Mouse (Mus musculus): Measurements from ENCODE around the gene Kmt2d.

Gene Kmt2d

DNA sequence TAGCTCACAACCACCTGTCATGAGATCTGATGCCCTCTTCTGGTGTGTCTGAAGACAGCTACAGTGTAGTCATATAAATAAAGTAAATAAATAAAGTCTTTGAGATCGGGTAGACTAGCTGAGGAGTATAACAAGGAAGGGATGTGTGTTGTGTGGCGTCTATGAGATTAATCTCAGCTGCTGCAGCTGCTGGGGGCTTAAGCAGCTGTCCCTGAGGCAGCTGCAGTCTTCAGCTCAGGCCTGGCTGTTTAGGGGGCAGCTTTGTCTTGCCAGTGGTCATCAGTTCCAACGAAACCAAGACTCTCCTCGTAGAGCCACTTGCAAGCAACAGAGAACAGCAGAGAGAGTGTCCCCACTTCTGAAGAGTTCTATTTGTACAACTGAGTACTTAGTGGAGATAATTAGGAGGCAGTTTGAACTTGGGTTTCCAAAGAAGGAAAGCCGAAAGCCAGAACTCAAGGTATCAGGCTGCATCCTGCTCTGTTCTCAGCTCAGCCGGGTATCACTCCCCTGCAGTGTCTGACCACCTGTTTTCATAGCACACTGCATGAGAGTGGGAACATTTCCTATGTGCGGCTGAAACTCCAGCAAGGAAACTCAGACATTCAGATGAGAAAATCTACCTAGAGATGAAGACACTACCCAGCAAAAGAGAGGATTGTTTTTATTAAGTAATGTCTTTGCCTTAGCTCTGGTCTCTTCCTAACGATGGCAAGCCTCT, 15.8 kb upstream of the Kmt2d start:
- no peak for DNase-seq (ENCODE audit: low spot score)

DNA sequence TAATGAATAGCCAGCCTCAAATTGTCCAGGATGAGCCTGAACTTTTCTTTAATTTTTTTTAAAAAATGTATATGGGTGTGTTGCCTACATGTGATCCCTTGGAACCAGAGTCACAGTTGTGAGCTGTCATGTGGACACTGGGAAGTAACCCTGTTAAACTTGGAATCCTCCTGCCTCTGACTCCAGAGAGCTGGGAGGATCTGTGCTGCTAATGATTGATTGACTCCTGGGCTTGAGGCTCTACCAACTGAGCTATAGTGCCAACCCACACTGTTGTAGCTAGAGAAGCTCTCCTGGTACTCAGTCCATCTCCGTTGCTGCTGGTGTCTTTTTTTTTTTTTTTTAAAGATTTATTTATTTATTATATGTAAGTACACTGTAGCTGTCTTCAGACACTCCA, 13.1 kb upstream of the Kmt2d start:
- DNase-seq (ENCODE audit: low spot score), result no peak

DNA sequence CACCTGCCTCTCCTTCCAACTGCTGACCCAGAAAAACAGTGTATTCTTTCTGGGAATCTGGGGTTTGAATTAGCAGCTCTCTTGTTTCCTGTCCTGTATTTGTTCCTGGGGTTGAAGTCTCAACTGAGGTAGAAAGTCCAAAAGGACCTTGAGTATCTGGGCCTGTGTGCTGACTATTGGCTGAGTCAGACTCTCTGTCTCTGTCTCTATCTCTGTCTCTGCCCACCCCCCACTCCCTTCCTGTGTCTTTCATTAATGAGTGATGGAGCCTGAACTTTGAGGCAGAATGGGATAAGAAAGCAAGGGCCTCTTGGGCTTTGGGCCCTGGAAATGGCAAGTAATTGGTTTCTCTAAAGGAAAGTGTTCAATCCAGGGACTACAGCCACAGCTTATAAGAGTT, 12.7 kb upstream of the Kmt2d start:
- DNase-seq (ENCODE audit: low spot score), result no peak

DNA sequence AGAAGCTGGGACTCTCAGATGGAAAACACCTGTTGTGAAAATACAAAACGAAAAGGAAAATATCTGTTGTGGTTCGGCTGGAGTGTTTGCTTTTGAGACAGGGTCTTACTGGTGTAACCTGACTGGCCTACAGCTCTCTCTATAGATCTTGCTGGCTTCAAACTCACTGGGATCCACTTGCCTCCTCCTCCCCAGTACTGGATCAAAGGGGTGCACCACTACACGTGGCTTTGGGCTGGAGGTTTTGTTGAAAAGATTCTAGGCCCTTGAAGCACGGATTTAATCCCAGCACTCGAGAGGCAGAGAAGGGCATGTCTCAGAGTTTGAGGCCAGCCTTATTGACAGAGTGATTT, 10.6 kb upstream of the Kmt2d start:
- DNase-seq (ENCODE audit: low spot score), result no peak

DNA sequence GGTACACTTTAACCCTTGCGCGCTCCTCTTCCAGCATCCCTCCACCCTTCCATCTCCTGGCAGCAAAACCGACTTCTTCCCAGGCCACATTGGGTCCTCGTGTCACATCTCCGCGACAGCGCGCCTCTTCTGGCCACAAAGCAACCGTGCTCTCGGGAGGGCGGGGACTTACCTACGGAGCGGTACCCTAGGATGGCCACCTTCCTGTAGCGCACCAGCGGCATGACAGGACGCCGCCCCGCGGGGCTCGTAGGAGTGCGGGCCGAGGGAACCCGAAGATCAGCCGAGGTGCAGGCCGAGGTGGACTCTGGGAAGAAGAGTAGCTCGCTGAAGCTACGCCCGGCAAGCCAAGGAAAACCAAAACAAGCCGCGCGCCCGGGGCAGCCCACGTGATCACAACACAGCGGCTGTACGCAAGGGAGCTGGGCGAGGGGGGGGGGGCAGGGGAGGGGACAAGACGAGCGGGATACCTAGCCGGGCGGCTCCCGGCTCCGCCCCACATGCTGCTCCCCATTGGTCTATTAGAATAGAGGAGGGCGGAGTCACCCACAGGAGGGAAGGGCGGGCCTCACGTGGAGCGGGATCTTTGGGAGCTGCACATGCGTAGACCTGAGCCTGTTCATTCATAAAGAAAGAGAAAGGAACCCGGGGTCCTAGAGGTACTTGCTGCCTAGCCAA, 10.1 kb upstream of the Kmt2d start:
- DNase-seq (ENCODE audit: low spot score), result peak; percentile 75

DNA sequence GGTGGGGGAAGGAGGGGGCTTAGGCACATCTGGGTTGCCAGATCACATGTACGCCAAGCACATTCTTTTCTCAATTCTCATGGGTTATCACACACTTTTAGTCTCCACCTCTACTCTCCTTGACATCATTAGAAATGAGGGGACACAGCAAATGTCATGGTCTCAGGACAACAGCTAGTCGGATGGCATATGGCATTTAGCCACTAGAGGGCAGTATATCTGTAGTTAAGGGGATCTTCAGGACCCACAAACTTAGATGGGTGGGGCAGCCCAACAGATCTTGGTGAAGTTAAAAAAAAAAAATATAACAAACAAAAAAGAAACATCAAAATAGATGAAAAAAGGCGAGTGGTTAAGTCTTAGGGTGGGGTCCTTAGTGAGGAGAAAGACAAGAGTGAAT, 6.3 kb upstream of the Kmt2d start:
- peak; percentile 65 for DNase-seq (ENCODE audit: low spot score)

DNA sequence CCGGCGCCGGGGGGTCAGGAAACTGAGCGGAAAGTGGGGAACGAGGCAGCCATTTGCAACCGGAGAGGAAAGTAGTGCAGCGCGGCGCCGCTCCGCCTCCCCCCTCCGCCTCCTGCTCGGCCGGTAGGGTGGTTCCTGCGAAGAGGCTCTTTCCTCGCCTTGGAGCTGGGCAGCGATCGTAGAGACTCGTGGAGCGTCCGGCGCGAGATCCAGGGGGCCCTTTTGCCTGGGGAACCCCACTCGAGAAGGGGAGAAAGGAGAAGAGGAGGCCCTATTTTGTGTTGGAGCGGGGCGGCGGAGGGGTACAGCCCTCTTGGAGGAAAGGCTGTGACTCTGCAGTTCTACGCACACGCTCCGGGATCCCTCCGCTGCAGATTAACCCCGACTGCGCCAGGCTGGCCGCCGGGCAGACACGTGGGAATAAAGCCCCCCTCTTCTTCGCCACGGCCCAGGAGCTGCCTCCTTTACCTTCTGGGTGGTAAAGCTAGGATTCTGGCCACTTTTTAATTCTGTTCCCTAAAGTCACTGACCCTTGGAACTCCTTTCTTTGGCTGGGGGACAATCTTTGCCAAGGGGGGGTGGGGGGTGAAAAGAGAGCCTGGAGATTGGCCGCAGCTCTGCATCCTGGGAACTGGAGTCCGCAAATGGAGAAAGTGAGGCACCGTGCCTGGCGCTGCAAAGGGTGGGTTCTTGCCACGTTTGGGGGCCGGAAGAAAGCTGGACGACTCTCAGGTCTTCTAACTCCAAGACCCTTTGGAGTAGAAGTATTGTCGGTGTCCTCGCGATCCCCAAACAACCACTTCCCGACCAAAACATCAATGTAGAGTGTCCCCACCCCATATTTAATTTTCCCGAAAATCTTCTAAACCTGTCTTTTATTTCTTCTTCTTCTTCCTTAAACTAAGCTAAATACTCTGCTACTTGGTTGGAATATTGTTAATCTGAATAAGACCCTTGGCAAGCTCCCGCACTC, 1.2 kb upstream of the Kmt2d start:
- DNase-seq (ENCODE audit: low spot score), result peak; percentile 82

DNA sequence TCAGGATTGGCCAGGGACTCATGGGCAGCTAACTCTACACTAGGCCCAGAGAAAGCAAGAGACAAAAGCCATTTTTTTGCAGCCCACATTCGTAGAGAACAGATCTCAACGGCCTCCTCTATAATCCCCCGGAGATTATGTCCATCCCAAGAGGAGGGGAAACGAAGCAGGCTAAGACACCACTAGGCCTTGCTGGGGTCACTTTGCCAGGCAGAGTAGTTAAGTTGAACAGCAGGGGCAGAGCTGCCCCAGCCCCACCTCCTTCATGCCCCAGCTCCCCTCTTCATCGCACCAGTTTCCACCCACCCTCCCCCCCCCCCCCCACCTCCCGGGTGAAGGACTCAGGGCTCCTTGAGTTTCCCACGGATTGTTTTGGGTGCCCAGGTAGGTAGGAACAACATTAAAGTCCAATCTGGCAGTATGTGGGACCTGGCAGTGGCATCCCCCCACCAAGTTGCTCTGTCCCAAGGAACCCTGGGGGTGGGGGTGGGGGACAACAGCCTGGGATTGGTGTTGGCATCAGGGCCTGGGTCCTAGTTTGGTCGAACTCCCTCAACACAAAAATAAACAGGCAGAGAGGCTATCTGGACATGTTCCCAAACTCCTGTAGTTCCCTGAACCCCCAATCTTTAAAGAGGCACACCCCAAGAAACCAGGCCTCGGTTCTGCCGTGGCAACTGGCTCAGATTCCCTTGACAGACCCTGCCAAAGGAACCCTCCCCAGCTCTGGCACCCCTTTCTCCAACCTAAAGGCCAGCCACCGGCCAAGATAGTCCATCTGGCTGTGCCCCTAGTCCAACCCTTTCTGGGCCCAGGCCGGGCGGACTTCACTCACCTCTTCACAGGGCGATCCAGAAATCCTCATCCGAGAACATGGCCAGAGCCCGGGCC, 580 bp downstream of the Kmt2d start:
- DNase-seq (ENCODE audit: low spot score), result no peak

DNA sequence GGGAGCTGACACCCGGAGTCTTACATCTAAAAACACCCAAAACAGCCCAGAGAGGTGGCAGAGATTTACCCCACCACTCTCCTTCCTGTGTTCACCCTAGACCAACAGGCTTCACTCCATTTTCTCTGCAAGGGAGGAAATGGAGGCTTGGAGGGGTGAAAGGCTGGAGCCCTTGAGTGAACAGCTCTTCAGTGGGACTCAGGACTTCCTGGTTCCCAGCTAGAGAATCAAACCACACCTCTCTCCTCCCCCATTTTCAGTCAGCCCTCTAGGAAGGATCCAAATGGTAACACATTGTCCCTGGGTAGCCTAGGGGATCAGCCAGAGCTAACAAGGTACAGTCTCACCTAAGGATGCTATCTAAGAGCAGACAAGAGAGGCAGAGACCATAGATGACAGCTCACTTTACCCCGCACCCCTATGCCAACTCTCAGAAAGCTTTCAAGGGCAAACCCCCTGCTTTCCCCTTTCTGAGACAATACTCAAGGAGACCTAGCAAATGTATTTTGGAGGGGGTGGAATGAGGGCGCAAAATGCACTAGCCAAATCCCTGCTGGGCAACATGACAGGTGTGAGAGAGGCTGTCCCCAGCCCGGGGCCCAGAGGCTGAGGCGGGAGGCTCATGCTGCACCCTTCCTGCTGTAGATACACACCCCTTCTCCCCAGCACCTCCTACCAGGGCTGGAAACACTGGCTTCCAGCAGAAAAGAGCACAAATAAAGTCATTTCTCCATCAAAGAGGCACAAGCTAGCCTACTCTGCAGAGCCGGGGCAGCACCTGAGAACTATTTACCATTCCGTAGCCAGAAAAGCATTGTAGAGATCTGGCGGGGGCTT, 1.4 kb downstream of the Kmt2d start:
- DNase-seq (ENCODE audit: low spot score), result no peak

DNA sequence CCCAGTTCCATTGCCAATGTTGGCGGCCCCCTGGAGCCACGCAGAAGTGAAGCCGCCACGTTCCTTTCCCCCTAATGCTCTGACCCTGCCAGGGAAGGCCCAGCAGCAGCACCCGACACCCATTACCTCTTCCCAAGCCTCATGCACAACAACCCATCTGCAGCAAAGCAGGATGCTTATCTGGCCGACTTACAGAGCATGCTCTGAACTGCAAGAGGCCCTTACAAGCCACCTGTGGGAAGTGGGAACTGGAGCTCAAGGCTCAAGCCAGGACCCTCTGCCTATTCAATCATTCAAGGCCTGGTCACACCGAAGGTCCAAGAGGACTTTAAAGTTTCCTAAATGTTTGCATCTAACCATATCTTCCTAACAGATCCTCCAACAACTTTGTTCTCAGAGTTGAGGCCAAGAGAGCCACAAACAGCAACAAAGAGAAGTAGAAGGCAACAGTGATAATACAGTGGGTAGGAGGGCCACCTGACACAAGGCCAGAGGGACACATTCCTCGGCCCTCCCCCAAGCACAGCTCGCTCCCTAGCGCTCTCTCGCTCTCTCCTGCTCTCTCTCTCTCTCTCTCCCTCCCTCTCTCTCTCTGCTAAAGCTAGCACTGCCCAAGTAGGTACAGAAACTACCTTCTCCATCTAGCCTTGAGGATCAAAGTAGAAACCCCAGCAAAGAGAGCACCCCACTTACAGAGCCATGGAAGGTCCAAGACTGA, 2.5 kb downstream of the Kmt2d start:
- DNase-seq (ENCODE audit: low spot score), result no peak

DNA sequence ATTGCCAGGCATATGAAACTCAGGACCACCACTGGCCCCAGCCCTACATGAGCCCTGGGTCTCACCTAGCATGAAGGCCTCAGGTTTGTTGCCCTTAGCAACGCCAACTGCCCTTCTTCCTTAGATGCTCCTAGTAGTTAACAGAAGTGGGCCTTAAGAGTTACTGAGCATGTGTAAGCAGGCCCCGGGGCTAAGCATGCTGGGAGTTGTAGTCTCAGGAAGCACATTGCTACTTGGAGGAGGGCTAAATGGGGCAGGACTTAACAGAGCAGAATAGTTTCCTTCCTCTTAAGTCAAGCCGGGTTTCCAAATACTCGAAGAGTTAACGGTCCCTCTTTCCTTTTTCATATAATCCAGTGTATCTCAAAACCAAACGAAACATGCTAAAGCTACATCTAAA, 3.7 kb downstream of the Kmt2d start:
- no peak for DNase-seq (ENCODE audit: low spot score)

DNA sequence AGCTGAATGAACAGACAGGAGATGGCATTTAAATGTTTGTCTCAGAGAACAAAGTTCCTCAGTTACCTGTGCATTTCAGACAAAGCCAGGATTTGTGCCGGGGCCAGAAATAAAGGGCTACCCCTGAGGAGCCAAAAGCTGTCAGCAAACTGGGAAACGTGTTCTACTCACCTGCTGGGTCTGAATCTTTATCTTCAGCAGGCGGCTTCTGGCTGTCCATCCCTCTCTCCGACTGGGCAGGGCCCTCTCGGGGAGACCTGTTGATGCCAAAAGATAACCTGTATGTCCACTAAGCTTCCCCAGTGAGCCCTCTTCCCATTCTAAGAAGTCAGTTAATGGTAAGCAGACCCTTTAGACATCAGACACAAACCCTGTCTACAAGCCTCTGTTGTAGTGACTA, 4.5 kb downstream of the Kmt2d start:
- DNase-seq (ENCODE audit: low spot score), result no peak

DNA sequence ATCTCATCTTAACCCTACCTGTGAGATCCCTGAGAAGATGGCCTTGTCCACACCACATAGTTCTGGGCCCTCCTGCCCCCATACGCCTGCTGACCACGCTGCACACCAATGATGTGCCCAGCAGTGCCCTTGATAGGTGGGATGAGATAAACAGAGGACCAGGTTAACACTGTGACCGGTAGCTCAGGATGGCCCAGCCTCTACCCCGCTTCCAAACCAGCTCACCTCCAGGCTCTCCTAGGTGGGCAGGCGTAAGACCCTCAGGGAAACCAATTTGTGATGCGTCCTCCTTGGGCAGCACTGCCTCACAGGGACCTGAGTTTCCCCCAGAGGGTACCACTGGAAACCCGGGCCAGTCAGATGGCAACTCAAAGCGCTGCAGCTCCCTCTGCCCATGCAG, 5.2 kb downstream of the Kmt2d start:
- no peak for DNase-seq (ENCODE audit: low spot score)

DNA sequence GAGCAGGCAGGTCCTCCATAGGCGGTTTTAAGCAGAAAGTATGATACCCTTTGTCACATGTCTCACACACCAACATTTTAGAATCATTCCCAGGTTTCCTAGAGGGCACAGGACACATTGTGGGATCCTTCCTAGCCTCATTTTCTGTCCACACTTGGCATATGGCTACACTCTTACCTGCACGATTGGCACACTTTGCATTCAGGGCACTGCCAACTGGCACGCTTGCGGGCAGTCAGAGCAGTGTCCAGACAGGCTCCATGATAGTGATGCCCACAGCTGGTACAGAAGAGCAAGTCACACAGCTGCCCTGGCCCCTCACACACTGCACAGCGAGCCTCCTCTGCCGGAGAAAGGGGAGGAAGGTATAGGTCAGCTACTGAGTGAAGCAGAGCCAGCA, 6.1 kb downstream of the Kmt2d start:
- no peak for DNase-seq (ENCODE audit: low spot score)

DNA sequence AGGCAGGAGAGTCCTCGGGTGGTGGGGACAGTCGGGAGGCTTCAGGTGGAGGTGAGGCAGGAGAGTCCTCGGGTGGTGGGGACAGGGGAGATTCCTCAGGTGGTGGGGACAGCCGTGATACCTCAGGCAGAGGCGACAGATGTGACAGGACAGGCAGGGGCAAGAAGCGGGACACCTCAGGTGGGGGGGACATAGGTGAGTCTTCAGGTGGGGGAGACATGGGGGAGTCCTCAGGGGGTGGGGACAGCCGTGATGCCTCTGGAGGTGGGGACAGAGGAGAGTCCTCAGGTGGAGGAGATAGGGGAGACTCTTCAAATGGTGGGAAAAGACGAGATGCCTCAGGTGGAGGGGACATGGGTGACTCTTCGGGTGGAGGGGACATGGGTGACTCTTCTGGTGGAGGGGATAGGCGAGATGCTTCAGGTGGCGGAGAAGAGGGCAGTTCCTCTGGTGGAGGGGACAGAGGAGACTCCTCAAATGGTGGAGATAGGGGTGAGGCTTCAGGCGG, 7.5 kb downstream of the Kmt2d start:
- no peak for DNase-seq (ENCODE audit: low spot score)

DNA sequence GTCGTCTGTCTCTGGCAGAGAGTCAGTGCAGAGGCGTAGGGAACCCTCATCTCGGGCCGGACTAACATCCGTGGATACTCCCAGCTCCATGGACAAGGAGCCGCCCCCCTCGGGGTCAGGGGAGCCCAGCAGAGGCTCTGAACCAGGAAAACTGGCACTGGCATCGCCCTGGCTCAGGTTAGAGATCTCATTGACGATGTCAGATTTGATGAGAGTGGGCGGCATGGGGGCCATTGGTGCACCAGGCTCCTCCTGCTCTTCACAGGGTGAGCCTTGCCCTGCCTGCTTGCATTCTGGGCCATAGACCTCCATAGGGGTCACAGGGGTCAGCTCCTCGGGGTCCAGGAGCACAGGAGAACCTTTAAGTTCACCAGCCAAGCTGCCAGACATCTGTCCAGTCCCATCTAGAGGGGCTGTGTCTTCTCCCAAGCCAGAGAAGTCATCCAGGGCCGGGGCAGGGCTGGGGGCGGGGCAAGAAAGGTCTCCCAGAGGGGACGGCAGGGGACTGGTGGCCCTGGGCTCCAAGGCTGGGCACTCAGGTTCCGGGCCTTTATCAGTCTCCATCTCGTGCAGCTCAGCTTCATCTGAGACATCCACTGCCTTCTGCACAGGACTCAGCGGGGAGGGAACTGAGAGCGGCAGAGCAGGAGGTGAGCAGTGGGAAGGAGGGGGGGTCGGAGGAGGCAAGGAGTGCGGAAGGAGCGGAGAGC, 9.1 kb downstream of the Kmt2d start:
- DNase-seq (ENCODE audit: low spot score), result no peak

DNA sequence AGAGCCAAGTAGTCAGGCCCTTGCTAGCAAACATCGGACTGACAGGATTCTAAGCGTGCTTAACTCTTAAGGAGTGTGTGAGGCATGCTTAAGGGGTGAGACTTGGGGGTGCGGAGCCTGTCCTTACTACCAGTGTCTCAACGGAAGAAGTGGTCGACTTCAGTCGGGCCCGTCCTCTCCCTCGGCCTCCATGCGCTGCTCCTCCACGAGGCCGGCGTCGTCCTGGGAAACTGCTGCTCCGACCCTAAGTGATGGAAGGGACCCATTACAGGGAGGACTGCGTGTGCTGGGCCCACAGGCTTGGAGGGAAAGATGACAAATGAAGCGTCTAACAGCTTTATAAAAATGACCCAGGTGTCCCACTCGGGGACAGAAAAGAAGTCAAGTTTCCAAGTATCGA, 10.1 kb downstream of the Kmt2d start:
- no peak for DNase-seq (ENCODE audit: low spot score)

DNA sequence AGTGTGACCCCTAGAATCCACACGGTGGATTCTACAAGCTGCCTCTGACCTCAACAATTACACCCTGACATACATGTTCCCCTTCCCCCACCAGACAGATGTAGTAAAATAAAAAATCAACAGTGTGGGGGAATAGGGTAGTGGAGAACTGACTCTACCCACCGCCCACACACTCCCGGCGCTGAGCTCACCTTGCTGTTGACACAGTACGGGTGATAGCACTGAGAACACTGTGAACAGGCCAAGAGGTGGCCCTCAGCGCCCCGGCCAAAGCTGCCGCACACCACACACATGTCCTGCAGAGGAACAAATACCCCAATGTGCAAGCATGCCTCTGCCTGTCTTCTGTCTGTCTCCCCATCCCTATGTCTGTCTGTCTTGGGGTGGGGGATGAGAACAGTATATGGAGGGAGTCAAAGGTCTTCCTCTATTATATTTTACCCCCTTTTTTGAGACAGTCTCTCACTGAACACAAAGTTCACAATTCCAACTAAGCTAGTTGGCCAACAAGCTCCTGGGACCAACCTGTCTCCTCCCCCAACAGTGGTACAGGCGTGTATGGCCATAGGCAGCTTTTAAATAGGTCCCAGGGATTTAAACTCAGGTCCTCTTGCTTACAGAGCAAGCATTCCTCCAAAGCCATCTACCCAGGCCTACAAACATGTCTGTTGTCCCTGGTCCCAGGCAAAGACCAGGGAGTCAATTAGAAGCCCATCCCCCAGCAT, 11.5 kb downstream of the Kmt2d start:
- no peak for DNase-seq (ENCODE audit: low spot score)

DNA sequence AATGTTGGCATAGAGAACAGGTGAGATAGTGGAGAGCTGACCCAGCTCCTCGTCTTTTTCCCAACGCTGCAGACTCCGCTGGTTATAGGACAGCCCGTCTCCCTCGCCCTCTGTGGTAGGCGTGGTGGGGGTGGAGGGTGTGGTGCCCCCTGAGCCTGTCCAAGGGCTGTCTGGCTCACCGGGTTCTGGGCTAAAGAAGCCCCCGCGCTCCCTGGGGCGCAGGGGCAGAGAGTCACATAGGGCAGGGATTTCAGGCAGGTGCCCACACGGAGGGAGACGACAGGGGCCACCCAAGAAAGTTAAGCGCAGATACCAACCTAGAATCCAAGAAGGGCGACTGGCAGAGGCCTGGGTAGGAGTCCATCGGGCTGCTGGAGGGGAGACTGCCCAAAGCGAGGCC, 16.8 kb downstream of the Kmt2d start:
- no peak for DNase-seq (ENCODE audit: low spot score)
